Mouse (Mus musculus): ENCODE measurements around the gene Fam178b.

DNA sequence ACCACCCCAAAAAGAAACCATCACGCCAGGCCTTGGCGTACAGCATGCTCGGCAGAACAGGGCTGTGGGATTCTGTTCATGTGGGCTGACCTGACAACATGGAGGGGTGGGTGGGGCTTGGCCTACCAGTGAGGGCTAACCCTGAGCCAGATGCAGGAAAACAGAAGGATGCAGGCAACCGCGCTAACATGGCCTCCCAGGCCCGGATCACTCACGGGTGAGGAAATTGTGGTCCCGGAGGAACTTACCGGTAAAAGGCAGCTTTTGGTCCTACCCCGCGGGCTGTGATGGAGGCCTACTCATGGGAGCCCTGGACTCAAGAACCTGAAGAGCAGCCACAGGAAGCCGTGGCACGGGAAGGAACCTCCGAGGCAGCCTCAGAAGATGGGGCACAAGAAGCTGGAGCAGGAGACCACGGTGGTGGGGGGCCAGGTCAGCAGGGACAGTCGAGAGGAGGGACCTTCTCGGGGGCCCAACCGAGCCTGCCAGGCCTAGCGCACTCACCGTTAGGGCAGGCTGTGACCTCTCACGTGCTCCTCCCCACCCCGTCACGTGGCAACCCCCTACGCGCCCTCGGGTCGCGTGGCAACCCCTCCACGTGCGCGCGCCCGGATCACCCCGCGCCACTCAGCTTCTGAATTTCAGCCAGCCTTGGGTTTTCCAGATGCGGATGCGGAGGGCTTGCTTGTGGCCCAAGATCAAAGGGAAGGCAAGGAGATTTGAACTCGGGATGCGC, at the start of gene Fam178b:
- no peak for TF ChIP-seq CTCF (IDR thresholded peaks at IDR 0.05; ENCODE audit: control insufficient read depth, insufficient read depth, insufficient replicate concordance, low read depth, low read length)
- TF ChIP-seq POLR2A (IDR thresholded peaks at IDR 0.05; ENCODE audit: control insufficient read depth, low read depth, low read length): peak; percentile 93
